Mouse (Mus musculus) embryonic facial prominence, embryonic 13.5 days (tissue): ENCODE measurements around the gene Kif26a. TPM values are rescaled to one million over a fixed set of nuclear protein-coding genes. Genes with fewer than 3 reads are reported as not detected.

Source experiments
- ATAC-seq: fragments of 200-750 bp; cut with Nextera tagmentation; 2 replicates; pipeline ENCODE4 v1.8.0; 2017; ENCODE audit warnings: low read depth; ENCODE audit not compliant: insufficient number of reproducible peaks, insufficient read depth, low FRiP score, low TSS enrichment
- H3K27ac ChIP-seq: fragments of 300-500 bp; sonication (generic); 2 replicates; pipeline ENCODE4 v1.5.1; 2015; ENCODE audit warnings: moderate library complexity, mild to moderate bottlenecking, inconsistent platforms
- H3K27me3 ChIP-seq: fragments of 300-500 bp; sonication (generic); 2 replicates; pipeline ENCODE4 v1.6.1; 2015; ENCODE audit warnings: mild to moderate bottlenecking, inconsistent platforms
- H3K36me3 ChIP-seq: fragments of 300-500 bp; sonication (generic); 2 replicates; pipeline ENCODE4 v1.6.1; 2015; ENCODE audit warnings: mild to moderate bottlenecking, inconsistent platforms
- H3K4me1 ChIP-seq: fragments of 300-500 bp; sonication (generic); 2 replicates; pipeline ENCODE4 v1.6.1; 2015; ENCODE audit warnings: inconsistent platforms
- H3K4me2 ChIP-seq: fragments of 300-500 bp; sonication (generic); 2 replicates; pipeline ENCODE4 v1.6.1; 2015; ENCODE audit warnings: moderate library complexity, mild to moderate bottlenecking, inconsistent platforms
- H3K4me3 ChIP-seq: fragments of 300-500 bp; sonication (generic); 2 replicates; pipeline ENCODE4 v1.5.1; 2015; ENCODE audit warnings: mild to moderate bottlenecking, inconsistent platforms
- H3K9ac ChIP-seq: fragments of 300-500 bp; sonication (generic); 2 replicates; pipeline ENCODE4 v1.6.1; 2015; ENCODE audit warnings: mild to moderate bottlenecking, inconsistent platforms
- H3K9me3 ChIP-seq: fragments of 300-500 bp; sonication (generic); 2 replicates; pipeline ENCODE4 v1.6.1; 2016; ENCODE audit warnings: inconsistent platforms
- WGBS: fragments of 180-500 bp; shearing (Covaris S2); methylation state at CpG from one replicate; pipeline ENCODE4 v1.1.7; 2015; ENCODE audit warnings: mixed read lengths; 5-methylcytosine and 5-hydroxymethylcytosine counted together
- polyA plus RNA-seq: library from polyadenylated mRNA; unstranded; fragments of >200 nt; fragmentation: Nextera tagmentation; extraction: Ambion mirVana; gene quantifications from 2 replicates; pipeline ENCODE4 v1.2.1, GENCODE M21; 2015

Gene Kif26a
- polyA plus RNA-seq, 1 experiment from 2014 or later: 7.2 TPM

GRCm38 (mm10) chr12:112195019-112195418 lies 49.0 kb downstream of the Kif26a start:
- 10% methylated on average over 13 of the region's 13 CpGs for WGBS
- Histone ChIP-seq H3K9me3 (no peaks in the 10 kb centered on the region), H3K36me3 (no peaks in the 10 kb centered on the region), H3K27me3 (peaks cover 13% of the 10 kb centered on the region), H3K4me3 (peak overlapping the region; percentile 9; the same call in 1 of the 2 replicates), H3K27ac (no peak overlapping the region), H3K4me1 (peaks cover 14% of the 10 kb centered on the region), H3K4me2 (0 out of 2 replicates have a peak overlapping the region, but pooled peaks have one; percentile 16), H3K9ac (peak overlapping the region; percentile 44; the same call in 1 of the 2 replicates)
- no peak for ATAC-seq

GRCm38 (mm10) chr12:112196562-112196961 lies 50.6 kb downstream of the Kif26a start:
- H3K4me2 ChIP-seq: no peak overlapping the region
- H3K4me3 ChIP-seq: no peak overlapping the region
- no peak overlapping the region for H3K27ac ChIP-seq
- H3K9ac ChIP-seq: no peak overlapping the region
- H3K9me3 ChIP-seq: no peaks in the 10 kb centered on the region
- no peaks in the 10 kb centered on the region for H3K36me3 ChIP-seq
- no peak for ATAC-seq
- WGBS: 89% methylated on average over 10 of the region's 10 CpGs
- peaks cover 13% of the 10 kb centered on the region for H3K27me3 ChIP-seq
- H3K4me1 ChIP-seq: peaks cover 18% of the 10 kb centered on the region

- peaks cover 18% of the 10 kb centered on the region for H3K4me1 ChIP-seq
- no peaks in the 10 kb centered on the region for H3K9me3 ChIP-seq
- peaks cover 13% of the 10 kb centered on the region for H3K27me3 ChIP-seq
- H3K9ac ChIP-seq: no peak overlapping the region
- no peak overlapping the region for H3K4me3 ChIP-seq
- H3K4me2 ChIP-seq: no peak overlapping the region
- 55% methylated on average over 3 of the region's 3 CpGs for whole genome bisulfite sequencing
- H3K27ac ChIP-seq: no peak overlapping the region
- ATAC-seq: no peak
- H3K36me3 ChIP-seq: no peaks in the 10 kb centered on the region
Measured at GRCm38 (mm10) chr12:112199363-112199762, 53.4 kb downstream of the Kif26a start.

- Histone ChIP-seq H3K36me3 (no peaks in the 10 kb centered on the region), H3K9ac (no peak overlapping the region), H3K4me1 (peaks cover 14% of the 10 kb centered on the region), H3K27me3 (peaks cover 6% of the 10 kb centered on the region), H3K4me2 (no peak overlapping the region), H3K4me3 (no peak overlapping the region), H3K27ac (no peak overlapping the region), H3K9me3 (no peaks in the 10 kb centered on the region)
- no peak for ATAC-seq
- WGBS: 63% methylated on average over 2 of the region's 2 CpGs
Measured at GRCm38 (mm10) chr12:112200045-112200444, 54.0 kb downstream of the Kif26a start.

GRCm38 (mm10) chr12:112207163-112207562 lies 61.2 kb downstream of the Kif26a start:
- Histone ChIP-seq H3K9ac (no peak overlapping the region), H3K36me3 (no peaks in the 10 kb centered on the region), H3K4me1 (peaks cover 20% of the 10 kb centered on the region), H3K4me2 (no peak overlapping the region), H3K4me3 (no peak overlapping the region), H3K9me3 (no peaks in the 10 kb centered on the region), H3K27me3 (peaks cover 6% of the 10 kb centered on the region; the same call in 1 of the 2 replicates), H3K27ac (no peak overlapping the region)
- WGBS: 72% methylated on average over 2 of the region's 2 CpGs
- no peak for ATAC-seq

- Histone ChIP-seq H3K4me2 (no peak overlapping the region), H3K27ac (no peak overlapping the region), H3K36me3 (no peaks in the 10 kb centered on the region), H3K27me3 (peaks cover 6% of the 10 kb centered on the region; the same call in 1 of the 2 replicates), H3K4me3 (no peak overlapping the region), H3K4me1 (peaks cover 20% of the 10 kb centered on the region), H3K9ac (no peak overlapping the region), H3K9me3 (no peaks in the 10 kb centered on the region)
- 41% methylated on average over 4 of the region's 4 CpGs for WGBS
- no peak for ATAC-seq
Measured at GRCm38 (mm10) chr12:112207734-112208133, 61.7 kb downstream of the Kif26a start.

GRCm38 (mm10) chr12:112210622-112211021 lies 64.6 kb downstream of the Kif26a start:
- H3K9ac ChIP-seq: no peak overlapping the region
- 52% methylated on average over 13 of the region's 13 CpGs for WGBS
- no peaks in the 10 kb centered on the region for H3K9me3 ChIP-seq
- peaks cover 10% of the 10 kb centered on the region; the same call in 1 of the 2 replicates for H3K27me3 ChIP-seq
- no peaks in the 10 kb centered on the region for H3K36me3 ChIP-seq
- no peak overlapping the region for H3K4me3 ChIP-seq
- ATAC-seq: no peak
- no peak overlapping the region for H3K4me2 ChIP-seq
- H3K27ac ChIP-seq: no peak overlapping the region
- H3K4me1 ChIP-seq: peaks cover 28% of the 10 kb centered on the region

- ATAC-seq: no peak
- H3K36me3 ChIP-seq: no peaks in the 10 kb centered on the region
- no peaks in the 10 kb centered on the region for H3K9me3 ChIP-seq
- WGBS: 22% methylated on average over 13 of the region's 13 CpGs
- no peak overlapping the region for H3K4me2 ChIP-seq
- H3K27me3 ChIP-seq: 0 out of 2 replicates have a peak, but pooled peaks cover 5% of the 10 kb centered on the region
- no peak overlapping the region for H3K9ac ChIP-seq
- no peak overlapping the region for H3K27ac ChIP-seq
- no peak overlapping the region for H3K4me3 ChIP-seq
- peaks cover 25% of the 10 kb centered on the region for H3K4me1 ChIP-seq
Measured at GRCm38 (mm10) chr12:112214441-112214857, 68.4 kb downstream of the Kif26a start.

- 0 out of 2 replicates have a peak, but pooled peaks cover 4% of the 10 kb centered on the region for H3K27me3 ChIP-seq
- no peak overlapping the region for H3K4me2 ChIP-seq
- 84% methylated on average over 7 of the region's 7 CpGs for WGBS
- H3K4me3 ChIP-seq: no peak overlapping the region
- no peak overlapping the region for H3K9ac ChIP-seq
- no peaks in the 10 kb centered on the region for H3K36me3 ChIP-seq
- no peaks in the 10 kb centered on the region for H3K9me3 ChIP-seq
- H3K4me1 ChIP-seq: peaks cover 15% of the 10 kb centered on the region
- no peak for ATAC-seq
- H3K27ac ChIP-seq: no peak overlapping the region
Measured at GRCm38 (mm10) chr12:112215545-112215944, 69.5 kb downstream of the Kif26a start.

GRCm38 (mm10) chr12:112217021-112217420 lies 71.0 kb downstream of the Kif26a start:
- peaks cover 20% of the 10 kb centered on the region for H3K4me1 ChIP-seq
- no peak overlapping the region for H3K9ac ChIP-seq
- no peak overlapping the region for H3K4me2 ChIP-seq
- 36% methylated on average over 7 of the region's 7 CpGs for WGBS
- no peaks in the 10 kb centered on the region for H3K36me3 ChIP-seq
- no peaks in the 10 kb centered on the region for H3K9me3 ChIP-seq
- 0 out of 2 replicates have a peak, but pooled peaks cover 4% of the 10 kb centered on the region for H3K27me3 ChIP-seq
- ATAC-seq: no peak
- H3K27ac ChIP-seq: no peak overlapping the region
- H3K4me3 ChIP-seq: no peak overlapping the region

- no peak overlapping the region for H3K27ac ChIP-seq
- peaks cover 22% of the 10 kb centered on the region for H3K4me1 ChIP-seq
- H3K9me3 ChIP-seq: no peaks in the 10 kb centered on the region
- 72% methylated on average over 3 of the region's 3 CpGs for WGBS
- H3K4me3 ChIP-seq: no peak overlapping the region
- H3K36me3 ChIP-seq: no peaks in the 10 kb centered on the region
- H3K27me3 ChIP-seq: 0 out of 2 replicates have a peak, but pooled peaks cover 6% of the 10 kb centered on the region
- ATAC-seq: no peak
- no peak overlapping the region for H3K9ac ChIP-seq
- no peak overlapping the region for H3K4me2 ChIP-seq
Measured at GRCm38 (mm10) chr12:112217681-112218080, 71.7 kb downstream of the Kif26a start.

- Histone ChIP-seq H3K4me2 (no peak overlapping the region), H3K4me3 (no peak overlapping the region), H3K4me1 (peaks cover 22% of the 10 kb centered on the region; the same call in 1 of the 2 replicates), H3K27ac (no peak overlapping the region), H3K27me3 (0 out of 2 replicates have a peak, but pooled peaks cover 2% of the 10 kb centered on the region), H3K9ac (no peak overlapping the region), H3K9me3 (no peaks in the 10 kb centered on the region), H3K36me3 (no peaks in the 10 kb centered on the region)
- ATAC-seq: no peak
- 76% methylated on average over 6 of the region's 6 CpGs for WGBS
Measured at GRCm38 (mm10) chr12:112221290-112221689, 75.3 kb downstream of the Kif26a start.
